Mouse (Mus musculus) spleen, postnatal 4 days (tissue): Measurements from ENCODE around the gene Tmem215.

Experiments
- DNase-seq, 2 experiments: peaks; one replicate each; pipeline ENCODE4 v3.0.0; 2022; ENCODE audit warnings: low spot score in 2 of 2

The Tmem215 gene

GRCm38 (mm10) chr4:40471880-40472279 lies at the start of gene Tmem215:
Gene Tmem215 (plus strand): TSS chr4:40472180.
- peak in 1 of 2 experiments; percentile 44 for DNase-seq

DNA sequence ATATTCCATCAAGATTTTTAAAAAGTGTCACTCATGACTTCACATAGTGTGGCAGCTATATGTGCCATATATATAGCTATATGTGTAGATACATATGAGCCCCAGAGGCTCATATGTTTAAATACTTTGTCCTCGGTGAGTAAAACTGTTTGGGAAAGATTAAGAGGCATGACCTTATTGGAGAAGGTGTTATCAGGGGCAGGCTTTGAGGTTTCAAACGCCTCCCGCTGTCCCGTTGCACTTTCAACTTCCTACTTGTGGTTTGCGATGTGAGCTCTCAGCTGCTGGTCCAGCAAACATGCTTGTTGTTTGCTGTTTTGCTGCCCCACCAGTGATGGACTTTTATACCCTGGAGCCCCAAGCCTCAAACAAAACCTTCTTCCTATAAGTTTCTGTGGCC lies 40.1 kb upstream of the Tmem215 start:
- DNase-seq: no peak

- DNase-seq: no peak
These were observed 38.6 kb upstream of the Tmem215 start for GRCm38 (mm10) chr4:40433379-40433778.

DNA sequence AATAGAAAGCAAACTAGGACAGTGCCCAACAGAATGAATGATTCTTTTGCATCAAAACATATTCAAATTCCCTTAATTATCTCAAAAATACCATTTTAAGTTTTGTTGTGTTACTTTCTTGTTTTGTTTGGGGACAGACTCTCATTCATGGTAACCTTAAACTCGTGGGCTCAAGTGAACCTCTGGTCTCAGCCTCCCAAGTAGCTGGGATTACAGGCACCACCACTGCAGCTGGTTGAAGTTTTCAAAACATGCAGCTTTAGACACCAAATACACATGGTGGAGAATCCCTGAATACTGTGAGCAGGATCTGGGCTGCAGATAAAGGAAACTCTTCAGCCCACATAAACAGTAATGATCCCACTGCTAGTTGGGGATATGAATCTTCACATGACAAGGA lies 37.6 kb upstream of the Tmem215 start:
- DNase-seq: no peak

GRCm38 (mm10) chr4:40443565-40443964 lies 28.4 kb upstream of the Tmem215 start:
- DNase-seq: no peak

DNA sequence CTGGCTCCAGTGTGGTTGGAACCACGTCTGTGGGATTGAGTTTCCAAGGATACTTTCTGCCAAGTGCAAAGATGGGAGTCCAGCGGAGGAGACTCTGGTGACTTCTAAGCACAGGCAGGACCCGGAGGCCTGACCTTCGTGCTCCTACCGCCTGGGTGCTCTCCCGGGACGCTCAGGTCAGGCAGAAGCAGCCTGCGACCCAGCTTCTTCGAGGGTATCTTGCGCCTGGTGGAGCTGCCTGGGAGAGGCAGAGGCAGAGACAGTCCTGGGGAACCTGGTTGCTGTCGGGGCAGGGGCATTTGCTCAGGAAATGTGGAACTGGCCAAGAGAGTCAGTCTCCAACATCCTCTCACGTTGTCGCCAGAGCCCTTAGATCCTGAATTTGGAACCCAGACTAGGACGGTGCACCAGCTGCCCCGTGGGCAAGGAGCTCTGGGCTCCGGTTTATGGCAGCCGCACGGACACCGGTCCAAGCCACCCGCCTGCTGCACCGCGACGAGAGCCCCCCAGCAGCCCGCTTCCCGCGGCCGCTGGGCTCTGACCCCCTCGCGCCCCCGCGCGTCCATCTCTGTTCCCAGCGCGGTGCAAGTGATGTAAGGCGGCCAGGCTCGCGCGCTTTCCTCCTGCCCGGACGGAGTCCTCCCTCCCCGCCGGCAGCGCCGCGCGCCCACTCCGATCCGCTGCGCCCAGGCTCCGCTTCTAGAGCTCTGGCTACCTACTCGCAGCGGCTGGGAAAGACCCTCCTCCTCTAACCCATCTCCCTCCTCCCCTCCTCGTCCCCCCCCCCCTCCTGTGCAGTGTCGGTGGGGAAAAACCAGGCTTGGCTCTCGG lies 935 bp downstream of the Tmem215 start:
- DNase-seq: peak in 1 of 2 experiments; percentile 61

DNA sequence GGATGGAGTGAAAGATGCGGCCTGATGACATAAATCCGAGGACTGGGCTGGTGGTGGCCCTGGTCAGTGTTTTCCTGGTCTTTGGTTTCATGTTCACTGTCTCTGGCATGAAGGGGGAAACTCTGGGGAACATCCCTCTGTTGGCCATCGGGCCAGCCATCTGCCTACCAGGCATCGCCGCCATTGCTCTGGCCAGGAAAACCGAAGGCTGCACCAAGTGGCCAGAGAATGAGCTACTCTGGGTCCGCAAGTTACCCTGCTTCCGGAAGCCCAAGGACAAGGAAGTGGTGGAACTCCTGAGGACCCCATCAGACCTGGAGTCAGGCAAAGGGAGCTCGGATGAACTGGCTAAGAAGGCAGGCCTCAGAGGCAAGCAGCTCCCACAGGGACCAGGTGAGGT lies 1.9 kb downstream of the Tmem215 start:
- peak in 1 of 2 experiments; percentile 49 for DNase-seq

DNA sequence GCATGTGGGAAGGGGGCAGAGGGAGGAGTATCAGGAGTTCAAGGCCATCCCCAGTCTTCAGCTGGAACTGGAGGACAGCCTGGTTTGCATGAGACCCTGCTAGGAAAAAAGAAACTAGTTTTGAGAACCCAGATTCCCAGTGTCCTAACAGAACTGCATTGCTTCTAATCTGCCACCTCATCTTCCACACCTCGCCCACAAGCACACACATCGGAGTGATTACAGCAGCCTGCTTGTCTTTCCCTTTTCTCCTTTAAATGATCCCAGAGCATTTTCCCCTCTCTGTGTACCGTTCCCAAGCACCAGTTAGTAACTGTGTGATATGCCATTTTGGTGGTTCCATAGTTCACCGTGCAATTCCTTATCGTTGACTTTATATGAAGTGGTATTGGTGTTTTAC lies 6.0 kb downstream of the Tmem215 start:
- no peak for DNase-seq

GRCm38 (mm10) chr4:40486546-40486945 lies 14.6 kb downstream of the Tmem215 start:
- peak in 1 of 2 experiments; percentile 38 for DNase-seq

- DNase-seq: no peak
These were observed 19.8 kb downstream of the Tmem215 start for GRCm38 (mm10) chr4:40491731-40492130.

- DNase-seq: no peak
These were observed 24.4 kb downstream of the Tmem215 start for GRCm38 (mm10) chr4:40496354-40496753.

DNA sequence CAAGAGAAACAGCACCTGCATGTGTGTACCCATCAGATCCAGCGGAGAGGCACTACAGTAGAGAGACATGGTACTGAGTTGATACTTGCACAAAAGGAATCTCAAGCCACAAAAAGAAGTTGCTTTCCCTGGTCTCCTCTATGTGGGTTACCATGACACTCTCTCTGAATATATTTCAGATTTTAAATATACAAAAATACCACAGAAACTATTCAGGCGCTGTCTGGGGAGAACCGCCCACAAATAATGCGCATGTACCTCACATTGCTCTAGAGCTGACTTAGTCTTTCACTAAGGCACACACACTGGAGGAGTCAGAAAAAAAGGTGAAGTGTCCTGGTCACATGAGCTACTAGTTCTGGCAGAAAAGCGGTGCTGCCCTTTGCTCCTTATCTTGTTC lies 24.8 kb downstream of the Tmem215 start:
- DNase-seq: no peak

GRCm38 (mm10) chr4:40499812-40500591 lies 28.0 kb downstream of the Tmem215 start:
- DNase-seq: no peak

- no peak for DNase-seq
These were observed 30.5 kb downstream of the Tmem215 start for GRCm38 (mm10) chr4:40502459-40502858.

DNA sequence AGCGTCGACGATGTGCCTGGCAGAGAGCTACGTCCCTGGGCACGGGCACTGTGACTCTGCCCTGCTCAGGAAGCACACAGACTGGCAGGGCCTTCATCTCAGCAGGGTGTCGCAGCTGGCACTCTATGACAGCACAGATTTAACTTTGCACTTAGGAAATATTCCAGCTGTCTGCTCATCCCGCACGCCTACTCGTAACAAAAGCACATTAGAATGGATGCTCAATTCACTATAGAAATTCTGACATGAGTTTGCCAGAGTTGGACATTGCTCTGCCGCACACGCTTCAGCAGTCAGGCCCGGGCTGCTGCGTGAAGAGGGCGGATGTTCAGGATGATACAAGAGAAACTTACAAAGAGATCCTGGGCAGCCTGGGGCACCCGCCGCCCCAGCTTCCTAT lies 37.6 kb downstream of the Tmem215 start:
- DNase-seq: no peak

- DNase-seq: no peak
These were observed 41.3 kb downstream of the Tmem215 start for GRCm38 (mm10) chr4:40513235-40513634.

DNA sequence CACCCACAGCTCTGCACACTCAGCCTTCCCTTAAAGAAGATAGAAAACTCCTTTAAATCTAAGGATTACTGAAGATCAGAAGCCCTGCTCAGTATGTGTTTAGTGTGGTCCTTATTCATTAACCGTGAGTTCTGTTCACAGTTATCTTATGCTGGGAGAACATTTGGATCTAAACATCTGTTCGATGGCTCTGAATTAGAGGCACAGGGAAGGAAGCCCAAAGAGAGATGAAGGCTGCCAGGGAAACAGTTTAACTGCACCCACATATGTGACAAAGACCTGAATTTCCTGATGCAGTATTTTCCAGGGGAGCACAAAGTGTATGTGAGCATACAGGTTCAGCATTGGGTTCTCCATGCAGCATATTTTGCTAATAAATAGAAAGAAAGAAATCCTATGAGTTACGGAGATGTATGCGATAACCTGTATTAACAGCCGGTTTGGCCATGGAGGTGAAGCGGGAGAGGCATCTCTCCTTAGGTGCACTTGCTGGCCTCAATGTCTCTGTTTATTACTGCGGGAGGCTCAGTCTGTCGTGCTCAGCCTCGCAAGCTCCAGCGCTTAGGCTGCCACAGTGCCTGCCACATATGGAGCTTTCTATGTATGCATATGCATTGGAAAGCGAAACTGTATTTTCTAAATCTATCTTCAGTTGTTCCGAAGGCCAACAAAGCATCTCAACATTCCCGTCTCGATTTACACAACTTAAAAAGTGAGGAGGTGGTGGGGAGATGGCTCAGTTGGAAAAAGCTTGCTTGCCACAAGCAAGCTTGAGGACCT lies 46.8 kb downstream of the Tmem215 start:
- no peak for DNase-seq
